Mouse (Mus musculus) kidney, adult 2 months (tissue): ENCODE results near the gene Med25. TPM values are rescaled to one million over a fixed set of nuclear protein-coding genes. Genes with fewer than 3 reads are reported as not detected.

Source experiments
- DNase-seq: peaks from one replicate; pipeline ENCODE4 v3.0.0; 2021
- H3K27ac ChIP-seq: fragments of 200-500 bp; 2 replicates; pipeline ENCODE4 v1.5.1; 2012; ENCODE audit warnings: low read depth, low read length, control low read depth, inconsistent platforms; ENCODE audit not compliant: insufficient read depth
- H3K27me3 ChIP-seq: fragments of 200-500 bp; replicated peaks from 2 replicates; pipeline ENCODE4 v1.6.1; 2012; ENCODE audit warnings: mild to moderate bottlenecking, moderate library complexity, low read length, inconsistent platforms; ENCODE audit not compliant: control insufficient read depth, insufficient read depth
- H3K36me3 ChIP-seq: fragments of 200-500 bp; 2 replicates; pipeline ENCODE4 v1.6.1; 2012; ENCODE audit warnings: mild to moderate bottlenecking, moderate library complexity, low read length, inconsistent platforms; ENCODE audit not compliant: control insufficient read depth, insufficient read depth
- H3K4me1 ChIP-seq: fragments of 200-500 bp; 2 replicates; pipeline ENCODE4 v1.6.1; 2011; ENCODE audit warnings: low read length; ENCODE audit not compliant: control insufficient read depth, insufficient read depth
- H3K4me3 ChIP-seq: fragments of 200-500 bp; 2 replicates; pipeline ENCODE4 v1.5.1; 2011; ENCODE audit warnings: mild to moderate bottlenecking, low read depth, low read length, control low read depth; ENCODE audit not compliant: insufficient read depth
- CTCF ChIP-seq: fragments of 200-500 bp; conservative IDR thresholded peaks from 2 replicates; pipeline ENCODE4 v1.5.1; 2011; ENCODE audit warnings: low read depth, mild to moderate bottlenecking, control low read depth, low read length, moderate library complexity, mixed read lengths; ENCODE audit not compliant: insufficient read depth, insufficient read length
- POLR2A ChIP-seq: fragments of 200-500 bp; IDR thresholded peaks from one replicate; pipeline ENCODE4 v1.6.1; 2011; ENCODE audit warnings: low read depth, low read length, control low read depth
- WGBS: fragments of 180-500 bp; shearing (Covaris S2); methylation state at CpG from one replicate; pipeline ENCODE4 v1.1.7; 2018; 5-methylcytosine and 5-hydroxymethylcytosine counted together
- polyA plus RNA-seq: library from polyadenylated mRNA; depleted of rRNA; stranded (reverse); fragments of >200 nt; gene quantifications from 2 replicates; pipeline ENCODE4 v1.2.3, GENCODE M21; 2012; rRNA removed

The Med25 gene
- polyA plus RNA-seq, 1 experiment, result 181 TPM

- H3K27me3 ChIP-seq, result no peaks in the 10 kb centered on the region
- peak; percentile 41 for DNase-seq
- no peak overlapping the region for H3K27ac ChIP-seq
- H3K4me3 ChIP-seq, result no peak overlapping the region
- no peak for TF ChIP-seq CTCF
- no peak for TF ChIP-seq POLR2A
- WGBS, result 34% methylated on average over 3 of the region's 3 CpGs
- H3K4me1 ChIP-seq, result no peaks in the 10 kb centered on the region
- no peaks in the 10 kb centered on the region for H3K36me3 ChIP-seq
Measured at GRCm38 (mm10) chr7:44836016-44836404, 56.5 kb downstream of the Med25 start.

- WGBS, result 82% methylated on average over 1 of the region's 1 CpGs
- no peak overlapping the region for H3K4me3 ChIP-seq
- H3K27me3 ChIP-seq, result no peaks in the 10 kb centered on the region
- H3K36me3 ChIP-seq, result no peaks in the 10 kb centered on the region
- H3K27ac ChIP-seq, result no peak overlapping the region
- DNase-seq, result no peak
- no peak for TF ChIP-seq POLR2A
- no peaks in the 10 kb centered on the region for H3K4me1 ChIP-seq
Measured at GRCm38 (mm10) chr7:44835373-44836015, 57.0 kb downstream of the Med25 start.

GRCm38 (mm10) chr7:44832763-44833162 lies 59.7 kb downstream of the Med25 start:
- no peak for DNase-seq
- Histone ChIP-seq H3K4me1 (no peaks in the 10 kb centered on the region), H3K27ac (no peak overlapping the region), H3K27me3 (no peaks in the 10 kb centered on the region), H3K4me3 (no peak overlapping the region), H3K36me3 (0 out of 2 replicates have a peak, but pooled peaks cover 2% of the 10 kb centered on the region)
- WGBS, result 68% methylated on average over 4 of the region's 4 CpGs
- TF ChIP-seq CTCF (no peak), POLR2A (no peak)

- Histone ChIP-seq H3K36me3 (0 out of 2 replicates have a peak, but pooled peaks cover 2% of the 10 kb centered on the region), H3K27me3 (no peaks in the 10 kb centered on the region), H3K27ac (no peak overlapping the region), H3K4me3 (no peak overlapping the region), H3K4me1 (no peaks in the 10 kb centered on the region)
- 91% methylated on average over 5 of the region's 5 CpGs for WGBS
- no peak for DNase-seq
- TF ChIP-seq POLR2A, result no peak
- TF ChIP-seq CTCF, result no peak
Measured at GRCm38 (mm10) chr7:44828706-44829105, 63.8 kb downstream of the Med25 start.

- Histone ChIP-seq H3K4me3 (no peak overlapping the region), H3K27me3 (no peaks in the 10 kb centered on the region), H3K36me3 (0 out of 2 replicates have a peak, but pooled peaks cover 2% of the 10 kb centered on the region), H3K4me1 (no peaks in the 10 kb centered on the region), H3K27ac (no peak overlapping the region)
- WGBS, result 54% methylated on average over 3 of the region's 3 CpGs
- no peak for DNase-seq
- TF ChIP-seq POLR2A (no peak), CTCF (no peak)
Measured at GRCm38 (mm10) chr7:44826771-44827170, 65.7 kb downstream of the Med25 start.

Other genes with a start within 250 kb of the Med25 start
- gene Myh14, start 221.9 kb downstream of the Med25 start, polyA plus RNA-seq, result 8.5 and 12.4 TPM in 2 replicates
- not detected in 2 replicates for gene Izumo2, start 184.0 kb downstream of the Med25 start, polyA plus RNA-seq
- 78.9 and 93.7 TPM in 2 replicates for gene Vrk3, start 144.3 kb downstream of the Med25 start, polyA plus RNA-seq
- gene Zfp473, start 141.7 kb downstream of the Med25 start, polyA plus RNA-seq, result 0.04 and 0.09 TPM in 2 replicates
- gene Nup62, start 76.6 kb downstream of the Med25 start, polyA plus RNA-seq, result 32.6 and 35.9 TPM in 2 replicates
- gene Il4i1, start 76.3 kb downstream of the Med25 start, polyA plus RNA-seq, result 1.5 and 9.7 TPM in 2 replicates
- 42.1 and 57.2 TPM in 2 replicates for gene Atf5, start 76.1 kb downstream of the Med25 start, polyA plus RNA-seq
- gene Akt1s1, start 43.7 kb downstream of the Med25 start, polyA plus RNA-seq, result 90.6 and 121 TPM in 2 replicates
- gene Tbc1d17, start 43.6 kb downstream of the Med25 start, polyA plus RNA-seq, result 100 and 114 TPM in 2 replicates
- 44.9 and 53.4 TPM in 2 replicates for gene Pnkp, start 35.6 kb downstream of the Med25 start, polyA plus RNA-seq
- gene Ptov1, start 22.9 kb downstream of the Med25 start, polyA plus RNA-seq, result 212 and 221 TPM in 2 replicates
- gene Fuz, start 3.4 kb upstream of the Med25 start, polyA plus RNA-seq, result 59.2 and 70.9 TPM in 2 replicates
- gene Ap2a1, start 36.8 kb upstream of the Med25 start, polyA plus RNA-seq, result 58.0 and 70.6 TPM in 2 replicates
- gene Tsks, start 50.5 kb upstream of the Med25 start, polyA plus RNA-seq, result 0.11 and 0.65 TPM in 2 replicates
- gene Cpt1c, start 82.1 kb upstream of the Med25 start, polyA plus RNA-seq, result 5.6 and 8.5 TPM in 2 replicates
- 89.9 and 95.4 TPM in 2 replicates for gene Prmt1, start 93.9 kb upstream of the Med25 start, polyA plus RNA-seq
- 105 and 107 TPM in 2 replicates for gene Irf3, start 104.9 kb upstream of the Med25 start, polyA plus RNA-seq
- gene Bcl2l12, start 106.0 kb upstream of the Med25 start, polyA plus RNA-seq, result 20.0 and 21.4 TPM in 2 replicates
- 38.8 and 41.1 TPM in 2 replicates for gene Scaf1, start 123.7 kb upstream of the Med25 start, polyA plus RNA-seq
- gene Rras, start 125.2 kb upstream of the Med25 start, polyA plus RNA-seq, result 82.3 and 84.1 TPM in 2 replicates
- 7.1 and 9.1 TPM in 2 replicates for gene Prr12, start 160.2 kb upstream of the Med25 start, polyA plus RNA-seq
- 60.4 and 67.6 TPM in 2 replicates for gene Nosip, start 169.7 kb upstream of the Med25 start, polyA plus RNA-seq
- 80.9 and 95.4 TPM in 2 replicates for gene Prrg2, start 170.0 kb upstream of the Med25 start, polyA plus RNA-seq
- 67.0 and 68.7 TPM in 2 replicates for gene Rcn3, start 199.5 kb upstream of the Med25 start, polyA plus RNA-seq
- gene Fcgrt, start 211.1 kb upstream of the Med25 start, polyA plus RNA-seq, result 240 and 244 TPM in 2 replicates
- 176 and 310 TPM in 2 replicates for gene Rps11, start 231.7 kb upstream of the Med25 start, polyA plus RNA-seq
- 1,329 and 1,360 TPM in 2 replicates for gene Rpl13a, start 236.0 kb upstream of the Med25 start, polyA plus RNA-seq
- gene Gm45713, start 243.5 kb upstream of the Med25 start, polyA plus RNA-seq, result 5.6 TPM in 2 replicates
- gene Flt3l, start 243.7 kb upstream of the Med25 start, polyA plus RNA-seq, result 36.8 and 37.7 TPM in 2 replicates